Mouse (Mus musculus): ENCODE measurements around the gene Tmco5.
A peak's percentile ranks its signal among the peaks of the same experiment; 100 is the strongest.
"Not testable (repeated sequence)": the region's sequence is repeated elsewhere in the genome, so short reads cannot be mapped to it uniquely, and the experiment has no call there.

Gene Tmco5

GRCm38 (mm10) chr2:116922580-116923500 lies 44.3 kb downstream of the Tmco5 start:
- peak; percentile 18 for DNase-seq (ENCODE audit: extremely low read depth, low read depth, low spot score)

DNA sequence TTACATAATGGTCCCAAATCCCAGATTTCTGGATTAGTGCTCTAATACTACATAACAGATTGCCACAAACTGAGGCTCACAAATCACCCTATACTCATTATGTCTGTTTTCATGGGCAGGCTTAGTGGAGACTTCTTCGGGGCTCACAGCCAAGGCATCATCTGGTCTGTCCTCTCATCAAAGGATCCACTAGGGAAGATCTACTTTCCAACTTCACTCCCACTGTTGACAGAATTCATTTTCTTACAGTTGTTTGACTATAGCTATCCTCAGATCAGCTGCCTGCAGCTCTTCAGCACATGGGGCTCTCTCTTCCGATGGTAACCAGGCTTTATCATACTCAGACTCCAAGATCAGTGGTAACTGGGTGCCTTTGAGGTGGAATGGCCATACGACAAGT lies 45.2 kb downstream of the Tmco5 start:
- DNase-seq (ENCODE audit: extremely low read depth, low read depth, low spot score) = no peak

GRCm38 (mm10) chr2:116924292-116924691 lies 45.8 kb downstream of the Tmco5 start:
- no peak for DNase-seq (ENCODE audit: extremely low read depth, low read depth, low spot score)

DNA sequence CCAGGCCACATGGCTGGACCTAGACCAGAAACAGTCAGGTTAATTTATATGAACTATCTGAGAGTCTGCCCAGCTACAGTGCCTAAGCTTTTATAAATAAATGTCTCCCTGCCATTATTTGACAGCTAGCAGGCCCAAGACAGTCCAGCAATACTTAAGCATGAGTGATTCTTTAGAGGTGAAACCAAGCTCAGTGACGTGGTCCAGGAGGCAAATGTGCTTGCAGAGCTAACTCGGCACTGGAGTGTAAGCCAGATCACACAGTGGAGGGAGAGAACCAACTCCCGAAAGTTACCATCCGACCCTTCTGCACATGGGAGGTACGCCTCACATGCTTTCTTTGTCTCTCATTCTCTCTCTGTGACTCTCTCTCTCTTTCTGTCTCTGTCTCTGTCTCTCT lies 46.7 kb downstream of the Tmco5 start:
- DNase-seq (ENCODE audit: extremely low read depth, low read depth, low spot score) = no peak

- no peak for DNase-seq (ENCODE audit: extremely low read depth, low read depth, low spot score)
Observed at GRCm38 (mm10) chr2:116932218-116932617, 53.7 kb downstream of the Tmco5 start.

DNA sequence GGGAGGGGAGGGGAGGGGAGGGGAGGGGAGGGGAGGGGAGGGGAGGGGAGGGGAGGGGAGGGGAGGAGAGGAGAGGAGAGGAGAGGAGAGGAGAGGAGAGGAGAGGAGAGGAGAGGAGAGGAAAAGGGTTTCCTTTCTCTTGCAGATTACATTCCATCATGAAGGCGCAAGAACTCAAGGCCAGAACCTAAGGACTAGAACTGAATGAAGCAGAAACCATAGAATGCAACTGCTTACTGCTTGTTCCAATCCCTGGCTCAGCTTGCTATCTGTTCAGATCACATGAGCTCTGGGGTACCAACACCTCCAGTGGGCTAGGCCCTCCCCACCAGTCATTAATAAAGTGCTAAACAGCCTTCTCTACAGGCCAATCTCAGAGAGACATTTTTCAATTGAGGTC lies 55.7 kb downstream of the Tmco5 start:
- not testable (repeated sequence) for DNase-seq (ENCODE audit: extremely low read depth, low read depth, low spot score)

DNA sequence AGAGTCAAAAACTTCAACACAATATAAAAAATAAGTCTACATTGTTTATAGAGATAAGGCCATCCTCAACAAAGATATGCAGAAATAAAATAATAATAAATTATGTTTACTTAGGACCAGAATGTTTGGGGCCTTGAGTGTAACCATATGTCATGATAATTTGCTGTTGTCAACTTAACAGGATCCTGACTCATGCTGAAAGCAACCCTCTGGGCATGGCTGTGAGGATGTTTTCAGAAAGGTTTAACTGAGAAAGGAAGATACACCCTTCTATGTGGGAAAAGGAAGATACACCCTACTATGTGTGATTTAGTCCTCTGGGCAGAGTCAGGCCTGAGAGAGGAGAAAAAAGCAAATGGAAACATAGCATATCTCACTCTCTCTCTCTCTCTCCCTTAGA lies 56.3 kb downstream of the Tmco5 start:
- no peak for DNase-seq (ENCODE audit: extremely low read depth, low read depth, low spot score)

DNA sequence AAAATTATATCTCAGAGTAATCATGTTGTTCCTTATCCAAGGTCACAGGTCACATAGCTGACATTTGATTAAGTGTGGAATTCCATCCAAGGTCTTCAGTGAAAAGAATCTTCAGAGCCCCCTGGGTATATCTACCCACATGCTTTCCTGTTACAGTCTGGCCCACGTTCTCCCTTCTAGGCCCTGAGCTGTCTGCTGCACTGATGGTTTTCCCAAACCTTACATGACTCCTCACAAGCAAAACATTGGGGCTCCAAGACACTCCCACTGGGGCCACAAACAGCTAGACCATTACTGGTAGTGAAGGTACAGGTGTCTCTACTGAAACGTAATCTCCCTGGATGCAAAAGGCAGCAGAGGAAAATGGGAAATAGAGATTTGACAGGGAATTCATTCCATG lies 57.9 kb downstream of the Tmco5 start:
- DNase-seq (ENCODE audit: extremely low read depth, low read depth, low spot score) = no peak

- no peak for DNase-seq (ENCODE audit: extremely low read depth, low read depth, low spot score)
Observed at GRCm38 (mm10) chr2:116937166-116937565, 58.7 kb downstream of the Tmco5 start.

GRCm38 (mm10) chr2:116941816-116942215 lies 63.3 kb downstream of the Tmco5 start:
- DNase-seq (ENCODE audit: extremely low read depth, low read depth, low spot score) = no peak

Data from fat pad, adult 2 months (tissue).